Mouse (Mus musculus) midbrain, embryonic 14.5 days (tissue): ENCODE measurements around the gene Rapgef2. TPM values are rescaled to one million over a fixed set of nuclear protein-coding genes. Genes with fewer than 3 reads are reported as not detected.
A peak's percentile ranks its signal among the peaks of the same experiment; 100 is the strongest.

Experiments used
- ATAC-seq: fragments of 200-750 bp; cut with Nextera tagmentation; 2 replicates; pipeline ENCODE4 v1.8.0; 2017; ENCODE audit warnings: moderate number of reproducible peaks, moderate library complexity; ENCODE audit not compliant: low FRiP score, low TSS enrichment
- DNase-seq: peaks from one replicate; pipeline ENCODE4 v3.0.0-alpha.2; 2015
- H3K27ac ChIP-seq: fragments of 300-500 bp; sonication (generic); replicated peaks from 2 replicates; pipeline ENCODE4 v1.5.1; 2014; ENCODE audit warnings: mild to moderate bottlenecking, low read depth, low read length, moderate library complexity
- H3K27me3 ChIP-seq: fragments of 300-500 bp; sonication (generic); 2 replicates; pipeline ENCODE4 v1.6.1; 2014; ENCODE audit warnings: low read length, control low read depth, mixed read lengths; ENCODE audit not compliant: control insufficient read depth, insufficient read depth
- H3K36me3 ChIP-seq: fragments of 300-500 bp; sonication (generic); 2 replicates; pipeline ENCODE4 v1.6.1; 2014; ENCODE audit warnings: low read length, control low read depth; ENCODE audit not compliant: control insufficient read depth, insufficient read depth
- H3K4me1 ChIP-seq: fragments of 300-500 bp; sonication (generic); 2 replicates; pipeline ENCODE4 v1.6.1; 2014; ENCODE audit warnings: mild to moderate bottlenecking, antibody characterized with exemption, low read length, control low read depth; ENCODE audit not compliant: control insufficient read depth, insufficient read depth
- H3K4me2 ChIP-seq: fragments of 300-500 bp; sonication (generic); 2 replicates; pipeline ENCODE4 v1.6.1; 2014; ENCODE audit warnings: mild to moderate bottlenecking, low read length, moderate library complexity
- H3K4me3 ChIP-seq: fragments of 300-500 bp; sonication (generic); replicated peaks from 2 replicates; pipeline ENCODE4 v1.5.1; 2014; ENCODE audit warnings: low read depth, low read length
- H3K9ac ChIP-seq: fragments of 300-500 bp; sonication (generic); replicated peaks from 2 replicates; pipeline ENCODE4 v1.6.1; 2014; ENCODE audit warnings: mild to moderate bottlenecking, low read length, moderate library complexity
- H3K9me3 ChIP-seq: fragments of 300-500 bp; sonication (generic); 2 replicates; pipeline ENCODE4 v1.6.1; 2016; ENCODE audit warnings: low read length, control low read depth, mixed read lengths; ENCODE audit not compliant: control insufficient read depth
- WGBS: fragments of 180-500 bp; shearing (Covaris S2); extraction: QIAGEN DNeasy Blood & Tissue Kit; methylation state at CpG from one replicate; pipeline ENCODE4 v1.1.7; 2014; 5-methylcytosine and 5-hydroxymethylcytosine counted together
- polyA plus RNA-seq: library from polyadenylated mRNA; unstranded; fragments of >200 nt; fragmentation: Nextera tagmentation; extraction: Ambion mirVana; gene quantifications from 2 replicates; pipeline ENCODE4 v1.2.1, GENCODE M21; 2014

Rapgef2 gene
- polyA plus RNA-seq, 1 experiment from 2014 or later: 14.8 TPM

DNA sequence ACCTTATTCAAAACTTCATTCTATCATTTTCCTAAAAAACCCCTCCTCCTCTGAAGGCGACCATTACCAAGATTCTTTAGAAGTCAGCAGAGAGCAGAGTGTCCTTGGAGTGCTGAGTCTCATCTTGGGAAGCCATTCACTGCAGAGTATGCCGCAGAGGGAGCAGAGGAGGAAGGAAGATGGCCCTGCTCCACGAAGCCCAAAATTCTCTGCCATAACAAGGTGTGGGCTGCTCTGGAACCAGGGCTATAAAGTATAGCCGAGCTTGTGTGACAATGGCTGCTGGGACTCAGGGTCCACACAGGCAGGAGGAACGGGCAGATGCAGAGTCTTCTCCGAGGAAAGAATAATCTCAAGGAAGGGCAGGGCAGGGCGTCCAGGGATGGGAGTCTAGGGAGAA, 62.0 kb downstream of the Rapgef2 start:
- no peak overlapping the region; the same call in 1 of the 2 replicates for H3K9ac ChIP-seq
- no peaks in the 10 kb centered on the region for H3K36me3 ChIP-seq
- no peak overlapping the region for H3K4me2 ChIP-seq
- peaks cover 9% of the 10 kb centered on the region; the same call in 1 of the 2 replicates for H3K4me1 ChIP-seq
- no peak for ATAC-seq
- no peaks in the 10 kb centered on the region for H3K27me3 ChIP-seq
- 79% methylated on average over 7 of the region's 7 CpGs for WGBS
- no peak overlapping the region for H3K4me3 ChIP-seq
- no peak overlapping the region for H3K27ac ChIP-seq
- no peak for DNase-seq
- no peaks in the 10 kb centered on the region for H3K9me3 ChIP-seq

DNA sequence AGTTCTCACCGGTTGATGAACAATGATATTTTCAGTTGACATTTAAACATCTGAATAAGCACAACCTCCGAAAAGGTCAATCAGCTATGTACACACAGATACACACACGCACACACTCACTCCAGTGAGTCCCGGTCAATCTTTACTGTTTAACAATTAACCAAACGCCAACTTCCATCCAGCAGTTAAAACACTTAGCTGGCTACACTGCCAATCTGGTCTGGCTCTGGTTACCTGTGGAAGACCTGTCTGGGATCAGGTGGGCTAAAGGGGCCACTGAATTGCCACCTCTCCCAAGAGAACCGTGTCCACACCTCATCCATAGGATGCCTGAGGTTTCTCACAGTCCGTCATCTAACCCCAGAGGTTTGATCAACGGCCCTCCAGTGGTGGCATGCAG, 63.0 kb downstream of the Rapgef2 start:
- DNase-seq (no peak), ATAC-seq (no peak)
- Histone ChIP-seq H3K9me3 (no peaks in the 10 kb centered on the region), H3K9ac (no peak overlapping the region), H3K27ac (no peak overlapping the region), H3K4me2 (no peak overlapping the region), H3K36me3 (no peaks in the 10 kb centered on the region), H3K4me3 (no peak overlapping the region), H3K4me1 (peaks cover 16% of the 10 kb centered on the region), H3K27me3 (no peaks in the 10 kb centered on the region)
- WGBS: 68% methylated on average over 8 of the region's 8 CpGs

DNA sequence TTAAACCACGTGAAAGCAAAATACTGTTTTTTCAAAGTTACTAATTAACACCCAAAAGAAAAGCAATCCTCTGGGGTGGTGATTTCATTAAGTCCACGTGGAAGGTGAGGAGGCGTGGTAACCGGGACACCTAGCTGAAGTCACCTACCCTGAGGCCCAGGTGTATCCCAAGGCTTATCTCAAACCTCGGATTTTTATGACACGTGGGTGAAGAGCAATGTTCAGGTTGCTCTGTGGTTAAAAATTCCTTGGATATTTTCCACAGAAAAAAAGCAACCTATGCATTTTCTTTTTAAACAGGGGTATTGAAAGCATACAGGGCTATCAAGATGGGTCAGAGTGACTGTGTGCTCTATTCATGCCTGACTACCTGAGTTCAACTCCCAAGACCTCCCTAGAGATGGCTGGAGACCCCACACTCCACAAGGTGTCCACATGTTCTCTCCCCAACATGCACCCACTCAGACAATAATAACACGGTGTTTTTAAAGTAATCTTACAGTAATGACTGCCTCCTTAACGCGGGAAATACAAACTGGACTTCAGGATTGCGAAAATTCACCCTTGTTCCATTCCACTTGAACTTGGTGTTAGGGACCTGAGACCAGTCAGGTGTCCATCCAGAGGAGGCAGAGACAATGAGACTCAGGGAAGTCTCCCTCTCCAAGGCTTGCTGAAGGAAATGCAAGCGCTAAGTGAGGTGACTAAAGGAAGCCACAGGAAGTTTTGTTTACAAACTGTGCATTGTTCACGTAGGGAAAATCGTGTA, 63.9 kb downstream of the Rapgef2 start:
- no peak overlapping the region for H3K27ac ChIP-seq
- no peak for ATAC-seq
- H3K36me3 ChIP-seq: no peaks in the 10 kb centered on the region
- peaks cover 15% of the 10 kb centered on the region for H3K4me1 ChIP-seq
- no peaks in the 10 kb centered on the region for H3K27me3 ChIP-seq
- no peak overlapping the region for H3K4me2 ChIP-seq
- no peak overlapping the region for H3K9ac ChIP-seq
- H3K9me3 ChIP-seq: no peaks in the 10 kb centered on the region
- no peak overlapping the region for H3K4me3 ChIP-seq
- no peak for DNase-seq
- 61% methylated on average over 13 of the region's 13 CpGs for WGBS

DNA sequence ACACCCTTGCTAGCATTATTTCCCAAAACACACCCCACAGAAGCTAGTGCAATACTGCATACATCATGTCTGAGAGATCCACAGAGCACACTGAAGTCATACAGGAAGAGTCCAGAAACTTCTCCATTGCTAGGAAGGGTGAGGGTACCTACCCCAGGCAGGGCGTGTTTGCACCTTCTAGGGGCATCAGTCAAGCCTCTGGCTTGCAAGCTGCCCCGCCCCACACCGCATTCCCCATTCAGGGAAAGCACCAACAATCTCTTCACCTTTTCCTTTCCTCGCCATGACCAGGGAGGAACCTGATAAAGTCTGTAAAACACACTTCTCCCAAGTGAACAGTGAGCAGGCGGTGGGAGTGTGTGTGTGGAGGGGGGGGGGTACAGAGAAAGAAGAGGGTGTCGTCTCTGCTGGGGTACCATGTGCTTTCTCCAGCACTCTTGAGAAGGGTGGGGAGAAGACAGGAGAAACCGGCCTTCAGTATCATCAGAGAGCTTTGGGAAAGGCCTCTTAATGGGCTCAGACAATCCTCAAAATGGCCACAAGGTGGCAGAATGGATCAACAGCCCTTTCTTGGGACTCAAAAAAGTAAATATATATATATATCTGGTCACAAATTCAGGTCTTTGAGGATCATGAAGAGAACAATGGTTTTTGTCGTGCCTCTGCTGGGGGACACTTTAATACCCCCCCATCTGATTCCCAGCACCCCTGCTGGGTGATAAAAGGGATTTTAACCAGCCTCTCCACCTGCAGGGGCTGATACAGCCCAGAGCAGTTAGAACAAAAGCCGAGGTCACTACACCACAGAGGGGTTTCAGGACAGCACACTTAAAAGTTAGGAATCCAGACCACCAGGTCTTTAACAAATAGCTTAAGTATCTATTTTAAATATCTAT, 64.8 kb downstream of the Rapgef2 start:
- Histone ChIP-seq H3K9me3 (no peaks in the 10 kb centered on the region), H3K9ac (no peak overlapping the region), H3K4me1 (peaks cover 15% of the 10 kb centered on the region), H3K36me3 (no peaks in the 10 kb centered on the region), H3K27ac (no peak overlapping the region), H3K4me3 (no peak overlapping the region), H3K27me3 (no peaks in the 10 kb centered on the region), H3K4me2 (no peak overlapping the region)
- ATAC-seq (peak; percentile 40; the same call in 1 of the 2 replicates), DNase-seq (peak; percentile 89)
- WGBS: 34% methylated on average over 9 of the region's 9 CpGs

DNA sequence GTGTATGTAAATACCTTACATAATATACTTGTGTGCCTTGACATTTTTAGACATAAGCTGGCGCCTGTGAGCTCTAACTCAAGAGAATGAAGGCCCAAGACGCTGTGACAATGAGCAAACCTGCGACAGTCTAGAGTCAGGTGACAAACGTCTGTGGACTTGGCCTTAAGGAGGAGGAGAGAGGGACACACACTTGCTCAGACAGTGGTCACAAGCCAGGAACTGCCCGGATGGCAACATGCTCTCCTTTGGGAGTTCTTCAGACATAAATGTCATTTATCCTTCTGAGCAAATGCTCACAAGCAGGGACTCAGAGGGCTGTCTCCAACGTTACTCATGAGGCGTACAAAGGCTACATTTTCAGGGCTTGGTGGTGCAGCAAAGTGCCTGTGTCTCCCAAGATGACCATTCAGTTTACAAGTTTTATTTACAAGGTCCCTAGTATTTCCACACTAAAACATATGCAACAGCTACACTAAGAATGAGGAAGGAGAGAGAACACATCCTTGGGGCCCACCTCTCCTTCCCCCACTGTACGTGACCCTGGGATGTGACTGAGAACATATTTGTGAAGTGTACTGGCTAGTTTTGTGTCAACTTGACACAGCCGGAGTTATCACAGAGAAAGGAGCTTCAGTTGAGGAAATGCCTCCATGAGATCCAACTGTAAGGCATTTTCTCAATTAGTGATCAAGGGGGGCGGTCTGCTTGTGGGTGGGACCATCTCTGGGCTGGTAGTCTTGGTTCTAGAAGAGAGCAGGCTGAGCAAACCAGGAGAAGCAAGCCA, 67.0 kb downstream of the Rapgef2 start:
- no peak overlapping the region for H3K9ac ChIP-seq
- no peak overlapping the region for H3K4me2 ChIP-seq
- H3K4me3 ChIP-seq: no peak overlapping the region
- H3K27me3 ChIP-seq: no peaks in the 10 kb centered on the region
- H3K36me3 ChIP-seq: no peaks in the 10 kb centered on the region
- no peak overlapping the region for H3K27ac ChIP-seq
- no peaks in the 10 kb centered on the region for H3K9me3 ChIP-seq
- WGBS: 31% methylated on average over 10 of the region's 10 CpGs
- DNase-seq (no peak), ATAC-seq (no peak)
- peaks cover 11% of the 10 kb centered on the region for H3K4me1 ChIP-seq

DNA sequence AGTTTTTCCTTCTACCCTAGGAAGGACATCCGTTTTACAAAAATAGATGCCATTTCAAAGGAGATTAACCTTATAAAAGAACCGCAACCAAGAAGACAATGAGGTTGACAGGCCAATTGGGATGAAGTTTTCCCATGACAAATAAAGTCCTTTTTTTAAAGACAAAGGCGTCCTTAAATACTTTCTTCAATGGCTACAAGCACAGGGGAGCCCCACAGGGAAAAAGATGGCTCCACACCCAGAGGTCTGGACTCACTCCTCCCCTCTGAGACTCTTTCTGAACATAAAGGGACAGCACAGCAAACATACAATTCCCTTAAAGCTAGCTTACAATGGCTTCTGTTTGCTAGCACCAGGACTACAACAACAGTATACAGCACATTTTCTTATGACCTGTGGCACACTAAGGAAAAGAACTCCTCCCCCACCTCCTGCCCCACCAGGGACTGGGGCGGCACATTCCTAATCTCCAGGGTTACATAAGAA, 67.7 kb downstream of the Rapgef2 start:
- Histone ChIP-seq H3K27me3 (no peaks in the 10 kb centered on the region), H3K4me3 (no peak overlapping the region), H3K4me2 (no peak overlapping the region), H3K27ac (no peak overlapping the region), H3K36me3 (no peaks in the 10 kb centered on the region), H3K9me3 (no peaks in the 10 kb centered on the region), H3K9ac (no peak overlapping the region), H3K4me1 (peaks cover 11% of the 10 kb centered on the region)
- ATAC-seq (no peak), DNase-seq (no peak)
- WGBS: 3% methylated on average over 4 of the region's 4 CpGs

DNA sequence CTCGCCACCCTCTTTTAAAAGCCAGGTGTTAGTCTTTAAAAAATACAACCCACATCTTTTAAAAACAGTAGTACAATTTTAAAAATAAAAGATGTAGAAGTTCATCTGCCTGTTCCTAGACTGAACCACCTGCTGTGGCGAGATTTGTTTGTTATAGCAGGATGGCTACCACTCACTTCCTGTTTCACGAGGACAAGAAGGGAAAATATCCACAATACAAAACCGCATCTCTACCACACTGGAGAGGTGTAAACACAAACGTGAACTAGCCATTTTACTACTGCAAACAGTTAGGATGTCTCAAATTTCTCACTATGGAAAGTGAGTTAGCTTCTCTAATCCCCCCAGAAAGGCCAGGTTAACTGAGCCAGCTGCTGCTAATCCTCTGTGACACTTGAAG, 76.1 kb downstream of the Rapgef2 start:
- Histone ChIP-seq H3K9ac (no peak overlapping the region), H3K4me1 (no peaks in the 10 kb centered on the region), H3K36me3 (no peaks in the 10 kb centered on the region), H3K9me3 (no peaks in the 10 kb centered on the region), H3K4me2 (no peak overlapping the region), H3K27ac (no peak overlapping the region), H3K27me3 (no peaks in the 10 kb centered on the region), H3K4me3 (no peak overlapping the region)
- 80% methylated on average over 5 of the region's 5 CpGs for WGBS
- no peak for DNase-seq
- no peak for ATAC-seq

DNA sequence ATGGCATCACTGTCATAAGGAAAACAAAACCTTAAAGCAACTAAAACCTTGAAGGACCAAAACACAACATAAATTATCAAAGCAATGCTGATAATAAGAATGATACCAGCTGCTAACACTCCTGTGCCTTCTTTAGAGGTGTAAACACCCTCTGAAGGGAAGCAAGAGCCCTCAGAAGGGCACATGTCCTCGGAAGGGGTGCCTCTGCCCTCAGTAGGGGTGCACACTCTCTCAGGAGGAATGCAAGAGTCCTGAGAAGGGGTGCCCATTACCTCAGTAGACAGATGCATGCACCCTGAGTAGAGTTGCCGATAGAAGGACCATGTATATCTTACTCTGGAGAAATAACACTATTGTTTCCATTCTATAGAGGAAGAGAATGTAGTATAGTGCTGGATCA, 79.1 kb downstream of the Rapgef2 start:
- H3K9ac ChIP-seq: no peak overlapping the region
- H3K27ac ChIP-seq: no peak overlapping the region
- H3K4me2 ChIP-seq: no peak overlapping the region
- H3K9me3 ChIP-seq: no peaks in the 10 kb centered on the region
- ATAC-seq (no peak), DNase-seq (no peak)
- 93% methylated on average over 2 of the region's 2 CpGs for WGBS
- no peaks in the 10 kb centered on the region for H3K36me3 ChIP-seq
- H3K4me1 ChIP-seq: no peaks in the 10 kb centered on the region
- no peaks in the 10 kb centered on the region for H3K27me3 ChIP-seq
- no peak overlapping the region for H3K4me3 ChIP-seq
